Mouse (Mus musculus) adrenal gland, postnatal 10 days (tissue): ENCODE measurements around the gene Chst11. TPM values are rescaled to one million over a fixed set of nuclear protein-coding genes. Genes with fewer than 3 reads are reported as not detected.

ENCODE experiments used
- DNase-seq: peaks from one replicate; pipeline ENCODE4 v3.0.0; 2021; ENCODE audit warnings: mixed read lengths
- total RNA-seq, 2 experiments: library from RNA; stranded (reverse); gene quantifications; 2 replicates each; pipeline ENCODE4 v1.2.3; 2021

Gene Chst11
- total RNA-seq, 2 experiments from 2014 or later = 23.2 to 23.3 TPM

DNA sequence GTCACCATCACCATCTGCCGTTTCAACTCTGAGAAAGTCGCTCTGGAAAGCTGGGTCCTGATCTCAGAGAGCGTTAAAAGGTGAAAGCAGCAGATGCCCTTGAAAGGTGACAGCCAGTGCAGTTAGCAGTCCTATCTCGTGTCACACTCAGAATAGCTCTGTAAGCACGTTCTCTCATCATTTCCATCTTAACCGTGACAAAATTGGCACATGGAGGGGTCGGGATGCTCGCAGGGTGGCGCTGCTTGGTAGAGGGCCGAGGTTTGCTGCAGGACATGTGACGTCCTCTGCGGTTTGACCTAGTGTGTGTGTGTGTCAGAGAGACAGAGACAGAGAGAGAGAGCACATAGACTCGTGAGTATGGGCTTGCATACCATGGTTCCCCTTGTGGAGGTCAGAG lies 94.5 kb downstream of the Chst11 start:
- DNase-seq = no peak

DNA sequence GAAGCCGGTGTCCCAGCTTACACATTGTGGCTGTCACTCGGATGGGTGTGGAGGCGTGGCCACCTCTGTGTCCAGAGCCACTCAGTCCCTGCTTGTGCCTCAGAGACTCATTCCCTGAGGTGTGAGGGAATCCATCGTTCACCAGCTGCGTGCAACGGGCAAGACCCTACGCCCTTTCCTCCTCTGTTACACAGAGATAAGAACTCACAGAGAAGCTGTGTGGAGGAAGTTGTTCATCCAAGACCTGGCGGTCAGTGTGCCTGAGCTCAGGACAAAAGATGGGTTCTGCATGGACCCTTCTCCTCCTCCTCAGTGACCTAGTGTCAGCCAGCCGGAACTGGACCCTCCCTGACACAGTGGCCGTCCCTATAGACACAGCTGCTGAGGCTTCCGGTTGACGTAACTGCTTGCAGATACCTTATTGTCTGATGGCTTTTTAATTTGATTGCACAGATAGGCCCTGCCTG lies 95.0 kb downstream of the Chst11 start:
- DNase-seq = no peak

DNA sequence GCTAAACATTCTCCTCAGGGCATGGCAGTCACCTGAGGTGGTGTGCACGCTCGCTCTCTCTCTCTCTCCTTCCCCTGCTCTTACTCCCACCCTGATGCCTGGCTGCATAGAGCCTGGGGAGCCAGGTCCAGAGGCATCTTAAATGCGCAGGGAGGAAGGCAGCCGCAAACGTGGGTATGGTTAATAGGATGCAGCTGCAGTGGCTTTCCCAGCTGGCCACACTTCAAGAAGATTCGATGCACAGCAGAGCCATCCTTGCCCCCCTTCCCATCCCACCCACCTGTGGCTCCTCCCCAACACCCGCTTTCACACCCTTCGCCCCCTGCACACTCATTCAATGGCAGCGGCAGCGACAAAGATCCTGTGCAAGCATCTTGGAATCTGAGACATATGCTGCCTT lies 95.6 kb downstream of the Chst11 start:
- DNase-seq = no peak

DNA sequence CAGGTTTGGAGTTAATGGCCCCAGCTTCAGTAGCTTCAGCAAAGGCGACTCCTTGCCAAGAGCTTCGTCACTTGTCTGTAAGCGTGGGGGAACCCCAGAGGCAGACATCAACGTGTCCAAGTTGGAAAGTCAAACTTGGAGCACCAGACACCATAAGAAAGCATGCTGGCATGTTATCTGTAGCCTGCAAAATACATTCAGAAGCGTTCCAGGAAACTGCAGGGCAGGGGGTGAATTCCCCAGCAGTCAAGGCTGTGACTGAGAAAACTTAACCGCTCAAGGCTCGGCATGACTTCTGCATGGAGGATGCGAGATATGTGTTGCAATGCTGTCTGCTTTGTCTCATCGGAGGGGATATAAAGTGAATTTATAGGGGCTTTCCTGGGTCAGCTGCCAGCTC lies 98.6 kb downstream of the Chst11 start:
- DNase-seq = peak; percentile 58

DNA sequence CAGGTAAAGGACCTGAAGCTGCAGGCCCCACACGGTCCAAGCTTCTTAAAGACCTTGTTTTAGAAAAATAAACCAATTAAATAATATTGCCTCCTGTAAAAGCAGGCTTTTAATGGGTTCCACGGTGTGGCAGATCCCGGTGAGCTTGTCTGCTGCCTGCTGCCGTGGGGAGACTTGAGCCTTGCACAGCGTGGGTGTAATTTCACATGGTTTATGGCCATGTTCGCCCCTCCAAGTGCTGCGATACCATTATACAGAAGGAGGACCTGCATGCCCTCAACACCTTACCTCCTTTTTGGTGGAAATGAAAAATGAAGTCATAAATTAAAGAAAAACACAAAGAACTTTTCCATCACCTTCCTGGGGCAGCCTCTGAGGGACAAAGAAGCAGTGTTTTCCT lies 103.0 kb downstream of the Chst11 start:
- no peak for DNase-seq

DNA sequence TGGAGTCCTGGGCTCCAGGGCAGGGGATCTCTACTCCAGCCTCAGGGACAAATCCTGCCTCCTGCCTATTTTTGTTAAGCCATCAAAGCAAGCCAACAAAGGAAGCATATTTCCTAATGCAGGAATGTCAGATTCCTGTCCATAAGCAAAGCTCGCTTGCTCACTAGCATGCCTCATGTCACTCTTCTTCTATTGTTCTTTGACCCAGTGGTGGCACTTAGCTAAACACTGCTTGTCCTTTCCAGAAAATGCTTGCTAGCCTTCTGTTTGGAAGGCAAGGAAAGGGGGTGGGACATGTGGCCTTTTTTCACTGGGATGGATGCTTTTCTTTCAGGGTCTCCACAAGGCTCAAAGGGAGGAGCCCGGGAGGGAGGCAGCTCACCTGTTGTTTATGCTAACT lies 103.5 kb downstream of the Chst11 start:
- no peak for DNase-seq

DNA sequence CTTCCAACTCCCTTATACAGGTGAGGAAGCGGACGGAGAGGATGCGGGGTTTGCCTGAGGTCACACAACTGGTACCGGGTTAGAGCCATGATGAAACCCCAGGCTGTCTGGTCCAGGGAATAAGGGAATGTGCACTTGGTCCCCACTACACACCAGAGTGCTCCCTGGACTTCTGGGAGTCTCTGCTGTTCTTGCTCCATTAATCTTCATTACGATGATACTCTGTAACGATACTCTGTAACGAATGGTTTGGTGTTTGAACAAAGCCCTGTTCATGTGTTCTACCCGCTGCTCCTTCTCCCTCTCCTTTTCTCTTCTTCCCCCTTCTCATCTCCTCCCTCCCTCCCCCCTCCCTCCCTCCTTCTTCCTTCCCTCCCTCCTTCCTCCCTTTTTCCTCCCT lies 104.9 kb downstream of the Chst11 start:
- DNase-seq = no peak

DNA sequence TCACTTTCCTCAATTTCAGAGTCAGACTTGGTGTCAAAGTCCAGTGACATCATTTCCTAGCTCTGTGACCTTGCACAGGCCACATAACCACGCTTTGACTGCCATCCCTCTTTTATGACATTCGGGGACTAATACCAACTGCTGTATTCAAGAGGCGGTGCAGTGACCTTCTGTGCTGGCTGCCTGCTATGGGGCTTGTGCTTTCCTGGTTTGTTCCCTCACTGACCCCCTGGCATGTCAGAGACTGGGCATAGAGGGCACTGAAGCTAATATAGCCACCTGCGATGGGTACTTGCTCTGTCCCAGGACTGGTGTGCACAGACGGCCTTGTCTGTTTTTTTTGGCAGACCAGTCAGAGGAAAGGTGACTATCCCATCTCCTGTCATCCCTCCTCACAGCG lies 108.4 kb downstream of the Chst11 start:
- DNase-seq = peak; percentile 48

DNA sequence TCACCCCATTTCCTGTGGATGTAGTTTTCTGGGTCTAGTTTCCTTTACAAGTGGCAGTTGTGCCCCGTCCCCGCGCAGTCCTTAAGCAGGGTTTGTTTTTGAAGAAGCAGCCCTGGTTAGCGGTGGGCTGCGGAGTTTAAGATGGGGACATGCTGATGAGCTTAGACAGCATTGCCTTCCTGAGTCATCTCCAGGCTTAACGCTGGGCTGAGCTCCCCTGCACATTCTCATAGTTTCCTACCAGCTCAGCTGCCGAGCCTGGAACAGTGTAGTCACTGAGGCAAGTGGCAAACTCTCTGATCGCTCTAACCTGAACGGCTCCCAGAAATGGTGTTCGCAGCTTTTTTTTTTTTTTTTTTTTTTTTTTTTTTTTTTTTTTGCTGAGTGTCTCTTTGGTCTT lies 109.0 kb downstream of the Chst11 start:
- DNase-seq = no peak

DNA sequence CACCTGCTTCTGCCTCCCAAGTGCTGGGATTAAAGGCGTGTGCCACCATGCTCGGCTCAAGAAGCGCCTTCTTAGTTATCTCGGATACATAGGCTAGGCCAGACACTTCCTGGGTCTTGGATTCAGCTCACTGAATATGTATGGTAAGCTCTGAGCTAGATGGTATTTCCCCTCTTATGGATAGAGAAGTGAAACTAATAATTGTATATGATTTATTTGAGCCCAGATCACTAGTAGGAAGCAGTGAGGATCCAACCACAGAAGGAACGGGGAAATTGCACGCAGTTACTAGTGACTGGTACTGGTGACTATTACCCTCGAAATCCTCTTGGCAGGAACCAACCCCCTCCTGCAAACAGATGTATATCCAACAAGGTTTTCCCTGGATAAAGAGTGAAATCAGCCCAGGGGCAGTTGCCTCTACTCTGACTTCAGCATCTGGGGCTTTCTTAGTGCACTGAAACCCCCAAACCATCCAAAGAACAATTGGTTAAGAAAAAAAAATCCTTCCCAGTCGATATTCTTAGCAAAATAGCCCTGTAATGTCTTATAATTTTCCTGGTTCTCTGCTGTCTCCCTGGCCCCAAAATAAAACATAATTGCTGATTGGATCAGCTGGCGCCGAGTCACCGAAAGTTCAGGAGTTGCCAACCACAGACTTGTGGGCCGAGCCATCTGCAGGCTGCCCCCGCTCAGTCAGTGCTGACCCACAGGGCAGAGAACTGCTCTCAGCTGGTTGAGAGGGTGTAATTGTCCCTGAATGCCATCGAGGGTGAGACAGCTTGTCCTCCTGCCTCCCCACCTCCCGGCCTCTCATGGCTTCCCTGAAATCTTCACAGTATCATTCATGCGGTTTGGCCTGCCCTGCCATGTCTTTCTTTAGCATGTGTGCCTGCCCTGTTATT lies 109.8 kb downstream of the Chst11 start:
- DNase-seq = no peak

DNA sequence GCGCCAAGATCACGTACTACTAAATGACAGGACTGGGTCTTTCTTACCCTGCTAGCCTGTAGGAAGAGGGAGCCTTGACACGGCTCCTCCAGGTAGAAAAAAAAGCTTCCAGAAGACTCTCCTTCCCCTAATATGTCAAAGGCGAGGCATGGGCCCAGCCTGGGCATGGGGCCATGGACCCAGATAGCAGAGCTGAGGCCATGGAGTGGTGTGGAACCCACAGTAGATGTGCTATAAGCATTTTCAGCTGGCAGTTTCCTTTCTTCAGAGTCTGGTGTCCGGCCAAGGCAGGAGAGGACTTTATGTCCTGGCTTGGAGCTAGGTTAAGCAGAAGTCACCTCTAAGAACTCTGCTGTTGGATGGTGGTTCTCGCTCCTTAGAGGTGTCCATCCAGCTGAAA lies 111.0 kb downstream of the Chst11 start:
- no peak for DNase-seq

DNA sequence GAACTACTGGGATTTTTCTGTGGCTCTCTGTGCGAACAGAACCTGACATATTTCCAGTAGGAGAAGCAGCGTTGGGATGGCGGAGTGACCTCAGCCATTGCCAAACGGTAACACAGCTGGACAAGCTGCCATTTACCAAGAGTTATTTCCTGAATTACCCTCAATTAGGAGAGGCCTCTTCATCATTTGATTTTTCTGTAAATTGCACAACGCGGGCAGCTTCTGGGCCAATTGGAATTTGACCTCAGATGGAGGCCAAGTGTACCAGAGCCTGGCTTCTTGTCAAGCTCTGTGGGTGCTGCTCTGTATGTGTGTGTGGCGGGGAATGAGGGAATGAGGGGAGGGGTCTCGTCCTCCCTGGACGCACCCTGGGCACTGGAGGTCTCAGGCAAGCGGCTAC lies 113.6 kb downstream of the Chst11 start:
- DNase-seq = peak; percentile 74

DNA sequence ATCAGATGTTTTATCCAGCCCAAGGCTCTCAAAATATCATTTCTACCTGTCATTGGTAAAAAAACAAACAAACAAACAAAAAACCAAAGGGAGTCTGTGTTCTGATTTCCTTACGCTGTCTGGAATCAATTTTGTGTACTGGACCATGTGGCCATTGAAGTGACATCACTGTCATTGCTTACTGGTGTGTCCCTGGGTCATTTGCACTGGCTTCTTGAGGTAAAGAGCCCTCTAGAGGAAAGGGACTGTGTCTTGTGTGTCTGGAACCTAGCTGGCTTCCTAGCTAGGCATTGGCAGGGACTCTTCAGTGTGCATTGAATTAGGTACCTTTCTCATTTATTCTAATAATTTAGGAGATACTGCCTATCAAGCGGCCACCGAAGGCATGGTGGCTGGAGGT lies 114.4 kb downstream of the Chst11 start:
- no peak for DNase-seq

DNA sequence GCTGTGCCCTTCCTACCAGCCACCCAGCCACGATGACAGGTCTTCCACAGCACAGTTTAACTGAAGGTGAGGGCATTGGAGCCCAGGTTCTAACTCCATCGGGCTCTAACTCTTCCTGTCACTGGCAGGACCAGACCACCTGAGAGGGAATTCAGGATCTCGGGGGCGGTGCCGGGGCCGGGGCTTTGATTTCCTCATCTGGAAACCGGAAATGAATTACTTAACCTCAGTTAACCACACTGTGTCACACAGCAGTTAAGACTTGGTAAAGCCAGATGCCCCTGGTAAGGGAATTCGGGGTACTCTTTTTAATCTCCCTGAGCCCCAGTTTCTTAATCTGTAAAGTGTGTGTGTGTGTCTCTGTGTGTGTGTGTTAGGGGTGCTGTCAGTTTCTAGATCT lies 115.6 kb downstream of the Chst11 start:
- DNase-seq = no peak

DNA sequence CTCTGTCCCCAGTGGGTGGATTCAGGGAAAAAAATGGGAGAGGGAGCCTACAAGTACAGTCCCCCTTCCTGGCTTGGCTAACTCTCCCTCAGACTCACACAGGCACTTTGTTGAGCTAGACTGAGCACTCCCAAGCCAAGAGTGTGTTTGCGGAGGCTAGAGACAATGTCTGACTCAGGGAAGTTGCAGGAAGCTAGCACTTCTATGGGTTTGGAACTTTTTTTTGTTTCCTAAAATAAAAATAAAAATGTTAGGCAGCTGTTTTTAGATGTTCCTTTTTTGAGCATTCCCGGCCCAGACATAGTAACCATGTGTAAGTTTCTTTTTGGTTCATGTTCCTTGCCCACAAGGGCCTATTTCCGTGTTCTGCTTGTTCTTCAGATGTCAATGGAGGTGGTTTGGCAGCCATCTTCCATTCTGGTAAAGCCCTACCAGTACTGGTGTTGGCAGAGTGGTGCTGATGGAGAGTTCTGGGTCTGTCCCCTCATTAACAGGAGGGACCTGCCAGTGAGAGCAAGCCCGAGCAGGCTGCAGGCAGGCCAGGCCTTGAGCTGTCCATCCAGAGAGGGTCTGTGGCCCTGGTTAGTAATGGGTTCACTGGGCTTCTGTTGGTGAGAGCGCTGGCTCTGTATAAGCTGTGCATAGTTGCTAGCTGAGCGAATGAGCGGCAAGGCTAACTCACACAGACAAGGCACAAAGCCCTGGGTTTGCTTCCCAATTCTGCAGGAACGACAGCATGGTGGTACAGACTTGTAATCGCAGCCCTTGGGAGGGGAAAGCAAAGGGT lies 116.3 kb downstream of the Chst11 start:
- no peak for DNase-seq

DNA sequence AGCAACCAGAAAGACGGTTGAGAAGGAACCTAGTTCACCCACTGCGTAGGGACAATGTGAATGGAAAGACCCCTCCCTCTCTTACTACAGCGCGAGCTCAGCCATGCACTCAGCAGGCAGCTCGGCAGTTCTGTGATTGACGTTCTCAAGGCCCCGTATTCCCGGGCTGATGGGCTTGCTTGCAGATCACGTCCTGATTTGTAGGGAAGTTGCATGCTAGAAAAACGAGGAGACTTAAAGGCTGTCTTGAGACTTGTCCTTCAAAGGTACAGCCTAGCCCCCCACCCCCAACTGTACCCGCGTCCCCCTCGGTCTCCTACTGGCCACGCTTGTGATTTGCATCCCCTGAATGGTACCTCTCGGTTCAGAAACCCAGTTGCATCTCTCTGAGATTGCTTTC lies 117.4 kb downstream of the Chst11 start:
- no peak for DNase-seq

DNA sequence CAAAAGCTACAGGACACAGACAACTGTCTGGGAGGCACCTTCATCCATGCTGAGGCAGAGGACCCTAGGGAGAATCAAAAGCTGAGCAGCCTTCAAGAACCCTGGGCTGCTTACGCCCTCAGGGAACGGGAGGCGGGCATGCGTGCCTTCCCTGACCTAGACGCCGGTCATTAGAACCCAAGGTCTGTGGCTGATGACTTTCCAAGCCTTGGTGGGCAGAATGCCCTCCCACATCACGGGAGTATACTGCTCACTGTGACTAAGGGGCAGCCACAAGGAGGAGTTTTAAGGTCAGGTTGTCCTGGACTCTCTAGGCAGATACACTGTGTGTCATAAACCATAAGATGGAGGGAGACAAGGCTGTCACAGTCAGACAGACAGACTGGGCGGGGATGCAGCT lies 118.9 kb downstream of the Chst11 start:
- DNase-seq = peak; percentile 66

DNA sequence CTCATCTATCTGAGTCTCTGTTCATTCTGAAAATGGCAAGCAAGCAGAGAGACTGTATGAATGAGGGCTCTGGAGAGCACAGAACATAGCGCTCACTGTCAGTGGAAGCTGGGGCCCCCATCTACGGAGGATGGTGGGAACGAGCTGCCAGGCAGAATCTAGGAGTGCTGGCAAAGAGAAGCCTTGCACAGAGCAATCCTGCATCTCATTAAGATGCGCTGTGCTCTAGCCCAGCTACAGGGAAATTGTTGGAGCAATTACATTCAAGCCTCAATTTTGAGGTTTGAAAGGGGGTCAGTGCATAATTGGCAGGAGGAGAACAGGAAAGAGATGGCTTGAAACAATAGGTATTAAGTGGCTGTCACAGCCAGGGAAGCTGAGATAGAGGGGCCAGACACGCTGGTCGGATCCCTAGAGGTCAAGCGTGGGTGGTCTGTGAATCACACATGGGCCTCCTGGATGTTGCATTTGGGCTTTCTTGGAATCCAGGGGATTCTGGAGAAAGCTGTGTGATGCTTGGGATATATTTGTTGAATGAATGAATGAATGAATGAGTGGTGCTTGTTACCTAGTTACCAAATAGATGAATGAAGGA lies 121.0 kb downstream of the Chst11 start:
- DNase-seq = no peak

DNA sequence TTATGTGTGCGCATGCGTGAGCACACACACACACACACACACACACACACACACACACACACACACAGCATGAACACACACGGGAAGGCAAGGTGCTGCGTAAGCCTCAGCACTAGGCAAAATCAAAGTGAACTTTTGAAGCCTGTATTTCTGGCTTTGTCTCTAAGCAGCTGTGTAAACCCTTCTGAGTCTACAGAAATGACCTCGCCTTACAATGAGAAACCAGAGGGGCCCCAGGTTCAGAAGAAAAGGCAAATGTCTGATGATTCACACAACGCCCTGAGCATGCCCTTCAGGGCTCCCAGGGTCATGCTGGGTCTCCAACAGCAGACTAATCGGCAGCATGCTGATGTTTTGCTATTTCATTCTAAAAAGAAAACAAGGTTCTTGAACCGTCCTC lies 122.1 kb downstream of the Chst11 start:
- peak; percentile 42 for DNase-seq

DNA sequence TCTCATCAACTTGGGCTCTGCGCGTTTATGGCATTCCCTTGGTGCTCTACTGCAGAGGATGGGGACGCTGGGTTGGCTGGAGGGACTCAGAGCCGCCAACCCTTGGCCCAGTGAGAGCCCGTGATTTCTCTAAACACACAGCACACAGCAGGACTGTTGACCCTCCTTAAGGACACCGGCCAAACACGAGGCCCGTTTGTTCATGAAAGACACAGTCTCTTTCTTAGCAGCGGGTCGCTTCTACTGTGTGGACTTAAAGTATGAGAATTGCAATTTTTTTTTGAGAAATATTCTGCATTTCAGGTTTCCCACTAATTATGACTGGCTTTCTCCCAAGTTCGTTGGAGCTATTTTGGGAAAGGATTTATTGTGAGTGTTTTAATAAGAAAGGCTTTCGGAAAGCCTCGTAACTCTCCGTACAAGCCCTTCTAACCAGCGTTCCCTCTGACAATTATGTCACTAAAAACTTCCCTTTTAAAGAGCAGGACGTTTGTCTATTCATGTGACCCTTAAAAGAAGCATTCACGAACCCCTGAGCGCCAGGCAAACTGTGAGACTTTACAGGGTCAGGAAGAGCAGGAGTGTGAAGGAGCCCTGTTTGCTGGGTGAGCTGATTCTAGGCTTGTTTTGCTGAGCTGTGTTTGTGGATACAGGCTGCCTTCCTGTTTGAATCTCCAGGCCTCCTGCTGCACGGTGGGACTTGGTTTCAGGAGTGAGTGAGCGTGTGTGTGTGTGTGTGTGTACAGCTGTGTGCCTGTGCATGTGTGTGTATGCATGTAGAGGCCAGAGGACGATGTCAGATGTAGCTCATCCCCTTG lies 122.8 kb downstream of the Chst11 start:
- no peak for DNase-seq

DNA sequence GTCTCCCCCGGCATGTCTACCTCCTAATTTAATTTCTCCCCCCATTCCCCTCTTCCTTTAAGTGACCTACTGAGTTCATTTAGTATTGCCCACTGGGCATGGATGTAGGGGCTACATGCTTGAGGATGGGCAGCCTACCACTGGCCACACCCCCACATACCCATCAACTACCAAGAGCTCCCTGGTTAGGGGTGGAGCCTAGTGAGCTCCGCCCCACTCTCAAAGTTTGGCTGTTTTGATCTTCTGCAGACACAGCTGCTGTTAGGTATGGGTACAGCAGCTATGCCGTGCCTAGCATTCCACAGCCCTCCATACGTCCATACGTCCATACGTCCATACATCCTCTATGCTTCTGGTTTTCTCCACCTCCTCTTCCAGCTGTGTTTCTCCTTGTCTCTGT lies 123.6 kb downstream of the Chst11 start:
- DNase-seq = no peak

DNA sequence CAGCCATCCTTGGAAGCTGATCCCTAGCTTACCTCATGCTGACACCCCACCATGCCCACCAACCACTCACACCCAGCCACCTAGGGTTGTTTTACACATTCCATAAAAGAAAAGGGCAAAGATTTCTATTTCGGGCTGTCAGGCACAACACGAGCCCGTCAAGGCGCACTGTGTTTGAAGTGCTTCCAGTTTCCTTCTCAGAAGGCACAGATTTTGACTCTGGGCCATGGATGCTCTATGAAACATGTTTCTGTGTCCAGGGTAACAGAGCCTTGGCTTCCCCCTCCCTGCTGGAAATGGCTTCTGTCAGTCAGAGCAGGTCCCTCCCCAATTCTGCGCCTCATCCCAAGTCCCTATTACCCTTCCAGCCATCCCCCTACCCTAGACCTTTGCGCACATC lies 125.7 kb downstream of the Chst11 start:
- peak; percentile 41 for DNase-seq
